Mouse (Mus musculus) heart, embryonic 10.5 days (tissue): ENCODE measurements around the gene Stxbp1. TPM values are rescaled to one million over a fixed set of nuclear protein-coding genes. Genes with fewer than 3 reads are reported as not detected.

Experiments
- DNase-seq: peaks from one replicate; pipeline ENCODE4 v3.0.0-alpha.2; 2017; ENCODE audit warnings: low spot score
- H3K27ac ChIP-seq: fragments of 300-500 bp; sonication (generic); 2 replicates; pipeline ENCODE4 v1.5.1; 2016; ENCODE audit warnings: mild to moderate bottlenecking
- H3K27me3 ChIP-seq: fragments of 300-500 bp; sonication (generic); 2 replicates; pipeline ENCODE4 v1.6.1; 2016; ENCODE audit warnings: mild to moderate bottlenecking; ENCODE audit not compliant: poor library complexity, insufficient read depth, severe bottlenecking
- H3K36me3 ChIP-seq: fragments of 300-500 bp; sonication (generic); 2 replicates; pipeline ENCODE4 v1.6.1; 2016; ENCODE audit warnings: mild to moderate bottlenecking, moderate library complexity
- H3K4me1 ChIP-seq: fragments of 300-500 bp; sonication (generic); 2 replicates; pipeline ENCODE4 v1.6.1; 2016; ENCODE audit warnings: mild to moderate bottlenecking
- H3K4me3 ChIP-seq: fragments of 300-500 bp; sonication (generic); 2 replicates; pipeline ENCODE4 v1.5.1; 2016; ENCODE audit warnings: mild to moderate bottlenecking, moderate library complexity
- H3K9me3 ChIP-seq: fragments of 300-500 bp; sonication (generic); 2 replicates; pipeline ENCODE4 v1.6.1; 2016; ENCODE audit warnings: mild to moderate bottlenecking, moderate library complexity
- WGBS: fragments of 180-500 bp; shearing (Covaris S2); methylation state at CpG from one replicate; pipeline ENCODE4 v1.1.7; 2016; 5-methylcytosine and 5-hydroxymethylcytosine counted together
- polyA plus RNA-seq: library from polyadenylated mRNA; unstranded; fragments of >200 nt; fragmentation: Nextera tagmentation; extraction: Ambion mirVana; gene quantifications from 2 replicates; pipeline ENCODE4 v1.2.1, GENCODE M21; 2016

Gene Stxbp1
- polyA plus RNA-seq, 1 experiment from 2014 or later: 19.1 TPM

DNA sequence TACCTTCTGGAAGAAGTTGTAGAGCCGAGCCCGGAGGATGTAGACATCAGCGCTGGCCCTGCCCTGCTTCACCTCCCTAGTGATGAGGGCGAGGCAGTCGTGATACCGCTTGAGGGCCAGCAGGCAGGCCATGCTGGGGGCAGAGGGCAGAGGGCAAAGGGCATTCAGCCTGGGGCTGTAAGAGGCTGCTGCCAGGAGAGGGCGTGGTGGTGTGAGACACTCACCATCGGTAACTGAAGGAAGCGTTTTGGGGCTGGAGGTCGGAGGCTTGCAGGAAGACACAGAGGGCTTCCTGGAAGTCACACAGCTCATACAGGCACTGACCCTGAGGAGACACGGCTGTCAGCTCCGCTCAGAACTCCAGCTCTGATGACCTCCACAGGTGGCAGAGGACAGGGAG is 75.2 kb downstream of the Stxbp1 start:
- Histone ChIP-seq H3K9me3 (no peaks in the 10 kb centered on the region), H3K36me3 (no peaks in the 10 kb centered on the region), H3K27ac (no peak overlapping the region), H3K4me3 (no peak overlapping the region), H3K27me3 (peaks cover 17% of the 10 kb centered on the region), H3K4me1 (peaks cover 45% of the 10 kb centered on the region)
- WGBS: 22% methylated on average over 12 of the region's 12 CpGs
- no peak for DNase-seq

- Histone ChIP-seq H3K27ac (no peak overlapping the region), H3K4me1 (peaks cover 31% of the 10 kb centered on the region), H3K9me3 (no peaks in the 10 kb centered on the region), H3K36me3 (no peaks in the 10 kb centered on the region), H3K27me3 (peaks cover 11% of the 10 kb centered on the region), H3K4me3 (no peak overlapping the region)
- DNase-seq: no peak
- 83% methylated on average over 5 of the region's 5 CpGs for WGBS
These were observed 77.5 kb downstream of the Stxbp1 start for GRCm38 (mm10) chr2:32769327-32770085.

GRCm38 (mm10) chr2:32768661-32769285 is 78.3 kb downstream of the Stxbp1 start:
- WGBS: 46% methylated on average over 19 of the region's 19 CpGs
- DNase-seq: no peak
- H3K27ac ChIP-seq: no peak overlapping the region
- H3K4me1 ChIP-seq: peaks cover 30% of the 10 kb centered on the region
- H3K27me3 ChIP-seq: peaks cover 11% of the 10 kb centered on the region
- no peaks in the 10 kb centered on the region for H3K36me3 ChIP-seq
- H3K9me3 ChIP-seq: no peaks in the 10 kb centered on the region
- H3K4me3 ChIP-seq: no peak overlapping the region

- 83% methylated on average over 12 of the region's 12 CpGs for WGBS
- no peaks in the 10 kb centered on the region for H3K9me3 ChIP-seq
- no peak for DNase-seq
- H3K36me3 ChIP-seq: peaks cover 13% of the 10 kb centered on the region
- H3K4me3 ChIP-seq: no peak overlapping the region
- H3K4me1 ChIP-seq: peaks cover 36% of the 10 kb centered on the region
- H3K27me3 ChIP-seq: peaks cover 11% of the 10 kb centered on the region
- no peak overlapping the region for H3K27ac ChIP-seq
These were observed 79.8 kb downstream of the Stxbp1 start for GRCm38 (mm10) chr2:32767241-32767640.

DNA sequence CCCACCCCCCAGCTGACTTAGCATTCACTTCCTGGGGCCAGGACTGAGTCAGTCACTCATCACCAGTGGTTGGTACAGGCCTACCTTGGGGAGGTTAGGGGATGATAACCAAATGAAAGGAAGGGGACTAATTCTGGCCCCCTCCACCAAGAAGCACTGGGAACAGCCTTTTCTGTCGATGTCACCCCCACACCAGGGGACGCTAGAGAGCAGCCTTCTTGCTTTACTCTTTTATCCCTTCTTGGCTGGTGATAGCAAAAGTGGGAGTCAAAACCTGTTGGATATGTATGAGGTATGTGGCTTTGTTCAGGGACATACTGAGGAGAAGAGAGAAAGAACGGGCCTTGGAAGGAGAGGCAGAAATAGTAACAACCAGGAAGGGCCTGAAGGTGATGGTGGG is 83.7 kb downstream of the Stxbp1 start:
- no peaks in the 10 kb centered on the region for H3K9me3 ChIP-seq
- peaks cover 42% of the 10 kb centered on the region for H3K36me3 ChIP-seq
- H3K4me1 ChIP-seq: peaks cover 24% of the 10 kb centered on the region
- H3K4me3 ChIP-seq: no peak overlapping the region
- peaks cover 7% of the 10 kb centered on the region; the same call in 1 of the 2 replicates for H3K27me3 ChIP-seq
- no peak for DNase-seq
- 78% methylated on average over 3 of the region's 3 CpGs for WGBS
- no peak overlapping the region for H3K27ac ChIP-seq

DNA sequence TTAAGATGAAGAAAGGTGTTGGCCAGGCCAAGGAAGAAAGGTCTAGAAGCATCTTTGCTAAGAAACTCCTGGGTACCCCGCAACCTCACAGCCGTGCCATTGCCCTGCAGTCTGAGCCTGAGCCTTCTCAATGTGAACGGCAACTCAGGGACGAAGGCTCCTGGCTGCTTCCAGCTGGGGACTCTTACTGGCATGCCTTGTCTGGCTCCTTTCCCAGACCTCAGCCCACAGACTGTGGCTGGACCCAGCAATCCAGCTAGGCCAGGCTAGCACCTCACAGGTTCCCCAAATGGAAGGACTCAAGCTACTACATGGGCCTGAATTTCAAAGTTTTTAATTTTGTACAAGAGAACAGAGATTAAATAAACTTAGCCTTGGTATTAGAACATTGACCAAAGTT is 85.2 kb downstream of the Stxbp1 start:
- Histone ChIP-seq H3K36me3 (peaks cover 42% of the 10 kb centered on the region), H3K27ac (no peak overlapping the region), H3K9me3 (no peaks in the 10 kb centered on the region), H3K4me3 (no peak overlapping the region), H3K4me1 (peaks cover 18% of the 10 kb centered on the region), H3K27me3 (peaks cover 1% of the 10 kb centered on the region; the same call in 1 of the 2 replicates)
- WGBS: 88% methylated on average over 4 of the region's 4 CpGs
- DNase-seq: no peak

DNA sequence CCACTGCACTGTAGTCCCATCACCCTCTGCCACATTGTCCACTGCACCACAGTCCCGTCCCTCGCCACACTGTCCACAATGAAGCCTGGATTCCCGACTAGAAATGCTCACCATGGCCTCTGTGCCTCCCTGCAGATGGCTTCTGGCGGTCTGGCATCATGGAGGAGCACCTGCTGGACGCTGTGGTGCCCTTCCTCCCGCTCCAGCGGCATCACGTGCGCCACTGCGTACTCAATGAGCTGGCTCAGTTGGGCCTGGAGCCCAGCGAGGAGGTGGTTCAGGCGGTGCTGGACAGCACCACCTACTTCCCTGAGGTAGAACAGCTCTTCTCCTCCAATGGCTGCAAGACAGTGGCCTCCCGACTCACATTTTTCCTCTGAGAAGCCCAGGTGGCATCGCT is 85.7 kb downstream of the Stxbp1 start:
- peaks cover 42% of the 10 kb centered on the region for H3K36me3 ChIP-seq
- H3K27ac ChIP-seq: no peak overlapping the region
- peaks cover 18% of the 10 kb centered on the region for H3K4me1 ChIP-seq
- no peak overlapping the region for H3K4me3 ChIP-seq
- no peaks in the 10 kb centered on the region; the same call in 1 of the 2 replicates for H3K27me3 ChIP-seq
- DNase-seq: no peak
- 86% methylated on average over 14 of the region's 14 CpGs for WGBS
- no peaks in the 10 kb centered on the region for H3K9me3 ChIP-seq

DNA sequence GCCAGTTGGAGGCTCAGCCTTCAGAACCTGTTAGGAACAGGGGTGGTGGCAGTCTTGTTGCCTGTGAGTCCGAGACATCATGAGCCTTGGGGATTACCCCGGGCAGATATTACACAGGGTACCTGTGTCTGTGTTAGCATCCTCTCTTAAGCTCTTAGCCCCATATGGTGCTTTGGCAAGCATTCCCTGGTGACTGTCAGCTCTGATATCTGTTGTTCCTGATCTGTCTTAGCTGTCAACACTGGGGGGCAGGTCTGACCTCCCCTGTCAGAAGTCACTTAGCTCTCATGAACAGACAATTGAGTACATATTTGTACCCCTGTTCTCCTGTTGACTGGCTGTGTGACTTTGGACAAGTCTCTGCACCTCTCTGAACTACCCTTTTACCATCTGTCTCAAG is 88.0 kb downstream of the Stxbp1 start:
- no peak overlapping the region for H3K27ac ChIP-seq
- no peaks in the 10 kb centered on the region for H3K9me3 ChIP-seq
- 78% methylated on average over 2 of the region's 2 CpGs for WGBS
- no peak overlapping the region for H3K4me3 ChIP-seq
- H3K4me1 ChIP-seq: peaks cover 18% of the 10 kb centered on the region
- peaks cover 11% of the 10 kb centered on the region; the same call in 1 of the 2 replicates for H3K27me3 ChIP-seq
- no peak for DNase-seq
- H3K36me3 ChIP-seq: peaks cover 53% of the 10 kb centered on the region

DNA sequence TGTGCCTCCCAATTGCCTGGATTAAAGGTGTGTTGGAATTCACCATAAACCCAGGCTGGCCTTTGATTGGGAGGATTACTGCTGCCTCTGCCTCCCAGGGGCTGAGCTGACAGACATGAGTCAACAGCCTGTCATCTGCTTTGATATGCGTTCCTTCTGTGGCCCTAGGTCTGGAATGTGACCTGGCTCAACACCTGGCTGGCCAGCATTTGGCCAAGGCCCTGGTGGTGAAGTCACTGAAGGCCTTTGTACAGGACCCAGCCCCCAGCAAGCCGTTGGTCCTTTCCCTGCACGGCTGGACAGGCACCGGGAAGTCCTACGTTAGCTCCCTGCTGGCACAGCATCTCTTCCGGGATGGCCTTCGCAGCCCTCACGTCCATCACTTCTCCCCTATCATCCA is 88.5 kb downstream of the Stxbp1 start:
- Histone ChIP-seq H3K4me3 (no peak overlapping the region), H3K27me3 (peaks cover 11% of the 10 kb centered on the region; the same call in 1 of the 2 replicates), H3K9me3 (no peaks in the 10 kb centered on the region), H3K36me3 (peaks cover 55% of the 10 kb centered on the region), H3K27ac (no peak overlapping the region), H3K4me1 (peaks cover 18% of the 10 kb centered on the region)
- 56% methylated on average over 8 of the region's 8 CpGs for WGBS
- no peak for DNase-seq

- Histone ChIP-seq H3K9me3 (no peaks in the 10 kb centered on the region), H3K4me1 (peaks cover 11% of the 10 kb centered on the region), H3K4me3 (peak within 1 kb of the TSS; percentile 71), H3K36me3 (peaks cover 55% of the 10 kb centered on the region), H3K27me3 (peaks cover 19% of the 10 kb centered on the region), H3K27ac (peak within 1 kb of the TSS; percentile 91)
- peak; percentile 99 for DNase-seq
- under 1% methylated on average over 66 of the region's 66 CpGs for WGBS
These were observed 89.8 kb downstream of the Stxbp1 start, which contains the start of gene Tor2a for GRCm38 (mm10) chr2:32757056-32757845. TSS of gene Tor2a (plus strand) at chr2:32757234.

DNA sequence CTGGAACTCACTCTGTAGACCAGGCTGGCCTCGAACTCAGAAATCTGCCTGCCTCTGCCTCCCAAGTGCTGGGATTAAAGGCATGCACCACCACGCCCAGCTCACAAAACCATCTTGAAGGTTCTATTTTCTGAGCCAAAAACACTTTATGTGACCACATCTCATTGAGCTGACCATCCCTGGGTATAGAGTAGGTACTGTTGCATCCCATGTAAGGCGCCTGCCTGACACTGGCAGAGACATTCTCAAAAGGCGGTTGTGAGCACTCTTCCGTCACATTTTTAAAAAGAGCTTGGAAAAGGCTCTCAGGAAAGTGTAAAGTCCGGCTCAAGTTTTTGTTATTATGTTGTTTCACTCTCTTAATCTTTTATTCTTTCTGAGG is 90.4 kb downstream of the Stxbp1 start:
- H3K27ac ChIP-seq: peak overlapping the region; percentile 91; the same call in 1 of the 2 replicates
- 34% methylated on average over 6 of the region's 6 CpGs for WGBS
- H3K36me3 ChIP-seq: peaks cover 54% of the 10 kb centered on the region
- H3K4me3 ChIP-seq: peak overlapping the region; percentile 71
- DNase-seq: no peak
- H3K9me3 ChIP-seq: no peaks in the 10 kb centered on the region
- H3K4me1 ChIP-seq: peaks cover 16% of the 10 kb centered on the region
- H3K27me3 ChIP-seq: peaks cover 19% of the 10 kb centered on the region

- peak overlapping the region; percentile 60 for H3K4me3 ChIP-seq
- no peaks in the 10 kb centered on the region for H3K9me3 ChIP-seq
- 65% methylated on average over 10 of the region's 10 CpGs for WGBS
- peaks cover 21% of the 10 kb centered on the region for H3K4me1 ChIP-seq
- peaks cover 49% of the 10 kb centered on the region for H3K36me3 ChIP-seq
- peaks cover 19% of the 10 kb centered on the region for H3K27me3 ChIP-seq
- DNase-seq: no peak
- no peak overlapping the region; the same call in 1 of the 2 replicates for H3K27ac ChIP-seq
These were observed 94.9 kb downstream of the Stxbp1 start for GRCm38 (mm10) chr2:32752181-32752580.

- H3K27ac ChIP-seq: peak overlapping the region; percentile 60
- peaks cover 19% of the 10 kb centered on the region for H3K27me3 ChIP-seq
- 35% methylated on average over 9 of the region's 10 CpGs for WGBS
- peaks cover 21% of the 10 kb centered on the region for H3K4me1 ChIP-seq
- peak overlapping the region; percentile 60 for H3K4me3 ChIP-seq
- H3K9me3 ChIP-seq: no peaks in the 10 kb centered on the region
- no peak for DNase-seq
- peaks cover 54% of the 10 kb centered on the region for H3K36me3 ChIP-seq
These were observed 95.4 kb downstream of the Stxbp1 start for GRCm38 (mm10) chr2:32751665-32752033.
